Mouse (Mus musculus) hindbrain, embryonic 13.5 days (tissue): ENCODE results near the gene Zfp963. TPM values are rescaled to one million over a fixed set of nuclear protein-coding genes. Genes with fewer than 3 reads are reported as not detected.
A peak's percentile ranks its signal among the peaks of the same experiment; 100 is the strongest.
"Not testable (repeated sequence)": the region's sequence is repeated elsewhere in the genome, so short reads cannot be mapped to it uniquely, and the experiment has no call there.

Experiments used
- ATAC-seq: fragments of 200-750 bp; cut with Nextera tagmentation; 2 replicates; pipeline ENCODE4 v1.8.0; 2017; ENCODE audit warnings: moderate TSS enrichment; ENCODE audit not compliant: low FRiP score
- H3K27ac ChIP-seq: fragments of 300-500 bp; sonication (generic); 2 replicates; pipeline ENCODE4 v1.5.1; 2015; ENCODE audit warnings: inconsistent platforms, mild to moderate bottlenecking, moderate library complexity
- H3K27me3 ChIP-seq: fragments of 300-500 bp; sonication (generic); 2 replicates; pipeline ENCODE4 v1.6.1; 2015; ENCODE audit warnings: mild to moderate bottlenecking, inconsistent platforms
- H3K36me3 ChIP-seq: fragments of 300-500 bp; sonication (generic); 2 replicates; pipeline ENCODE4 v1.6.1; 2015; ENCODE audit warnings: mild to moderate bottlenecking, inconsistent platforms
- H3K4me1 ChIP-seq: fragments of 300-500 bp; sonication (generic); replicated peaks from 2 replicates; pipeline ENCODE4 v1.6.1; 2015; ENCODE audit warnings: inconsistent platforms
- H3K4me2 ChIP-seq: fragments of 300-500 bp; sonication (generic); 2 replicates; pipeline ENCODE4 v1.6.1; 2015; ENCODE audit warnings: inconsistent platforms, mild to moderate bottlenecking, moderate library complexity
- H3K4me3 ChIP-seq: fragments of 300-500 bp; sonication (generic); 2 replicates; pipeline ENCODE4 v1.5.1; 2015; ENCODE audit warnings: mild to moderate bottlenecking, inconsistent platforms
- H3K9ac ChIP-seq: fragments of 300-500 bp; sonication (generic); 2 replicates; pipeline ENCODE4 v1.6.1; 2015; ENCODE audit warnings: mild to moderate bottlenecking, inconsistent platforms
- H3K9me3 ChIP-seq: fragments of 300-500 bp; sonication (generic); 2 replicates; pipeline ENCODE4 v1.6.1; 2016; ENCODE audit warnings: inconsistent platforms
- WGBS: fragments of 180-500 bp; shearing (Covaris S2); methylation state at CpG from one replicate; pipeline ENCODE4 v1.1.7; 2015; 5-methylcytosine and 5-hydroxymethylcytosine counted together
- polyA plus RNA-seq: library from polyadenylated mRNA; unstranded; fragments of >200 nt; fragmentation: Nextera tagmentation; extraction: Ambion mirVana; gene quantifications from 2 replicates; pipeline ENCODE4 v1.2.1, GENCODE M21; 2015

The Zfp963 gene
- polyA plus RNA-seq, 1 experiment from 2014 or later, result 8.6 TPM

DNA sequence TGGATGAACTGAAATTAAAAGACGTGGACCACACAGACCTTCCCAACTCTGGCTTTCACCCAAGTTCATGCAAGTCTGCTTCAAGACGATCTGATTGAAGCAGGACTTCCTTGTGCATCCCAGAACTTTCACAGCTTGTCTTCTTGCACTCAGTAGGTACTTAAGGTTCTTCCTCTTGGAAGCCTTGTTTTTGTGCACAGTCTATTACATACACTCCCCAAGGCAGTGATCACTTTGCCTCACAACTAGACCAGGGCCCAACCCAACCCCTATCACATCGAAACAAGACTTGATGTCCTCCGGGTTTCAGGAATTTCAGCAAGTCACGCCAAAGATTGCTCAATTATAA, 32.6 kb downstream of the Zfp963 start:
- Histone ChIP-seq H3K9ac (0 out of 2 replicates have a peak overlapping the region, but pooled peaks have one; percentile 46), H3K9me3 (no peaks in the 10 kb centered on the region), H3K4me1 (peaks cover 30% of the 10 kb centered on the region), H3K4me2 (peak overlapping the region; percentile 55), H3K27me3 (no peaks in the 10 kb centered on the region), H3K4me3 (peak overlapping the region; percentile 87), H3K27ac (peak overlapping the region; percentile 76), H3K36me3 (peaks cover 5% of the 10 kb centered on the region)
- 46% methylated on average over 5 of the region's 5 CpGs for WGBS
- ATAC-seq, result peak; percentile 30

GRCm38 (mm10) chr8:69716403-69717231, 33.2 kb downstream of the Zfp963 start:
- under 1% methylated on average over 52 of the region's 52 CpGs for WGBS
- H3K4me2 ChIP-seq, result peak overlapping the region; percentile 55
- peak overlapping the region; percentile 97 for H3K9ac ChIP-seq
- peaks cover 5% of the 10 kb centered on the region for H3K36me3 ChIP-seq
- ATAC-seq, result peak; percentile 99
- H3K4me3 ChIP-seq, result peak overlapping the region; percentile 87
- H3K9me3 ChIP-seq, result no peaks in the 10 kb centered on the region
- no peaks in the 10 kb centered on the region for H3K27me3 ChIP-seq
- H3K4me1 ChIP-seq, result peaks cover 30% of the 10 kb centered on the region
- peak overlapping the region; percentile 100 for H3K27ac ChIP-seq

DNA sequence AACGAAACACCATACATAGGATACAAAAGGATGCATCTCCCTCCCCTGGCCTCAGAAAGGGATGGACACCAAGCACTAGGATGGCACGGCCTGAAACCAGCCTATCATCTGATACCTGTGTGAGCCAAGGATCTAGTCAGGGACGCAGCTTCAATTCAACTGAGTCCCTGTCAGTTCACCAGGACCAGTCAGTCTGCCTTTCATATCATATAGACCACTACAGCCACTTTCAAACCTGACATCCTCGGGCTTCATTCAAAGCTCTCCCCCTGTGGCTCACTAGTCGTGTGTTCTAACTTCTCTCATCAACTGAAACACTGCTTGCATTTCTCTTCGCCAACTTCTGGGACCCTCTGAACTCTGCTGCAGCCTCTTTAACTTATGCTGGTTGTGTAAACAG, 34.4 kb downstream of the Zfp963 start:
- Histone ChIP-seq H3K9me3 (no peaks in the 10 kb centered on the region), H3K36me3 (peaks cover 8% of the 10 kb centered on the region), H3K4me3 (peak overlapping the region; percentile 87), H3K4me1 (peaks cover 30% of the 10 kb centered on the region), H3K4me2 (peak overlapping the region; percentile 55), H3K27ac (no peak overlapping the region), H3K9ac (peak overlapping the region; percentile 58), H3K27me3 (no peaks in the 10 kb centered on the region)
- ATAC-seq, result no peak
- 86% methylated on average over 6 of the region's 6 CpGs for WGBS

GRCm38 (mm10) chr8:69713516-69713915, 36.3 kb downstream of the Zfp963 start:
- peak overlapping the region; percentile 5; the same call in 1 of the 2 replicates for H3K9ac ChIP-seq
- no peaks in the 10 kb centered on the region for H3K9me3 ChIP-seq
- H3K36me3 ChIP-seq, result peaks cover 25% of the 10 kb centered on the region
- H3K27me3 ChIP-seq, result no peaks in the 10 kb centered on the region
- H3K4me2 ChIP-seq, result no peak overlapping the region
- no peak overlapping the region for H3K27ac ChIP-seq
- ATAC-seq, result no peak
- WGBS, result 94% methylated on average over 8 of the region's 8 CpGs
- H3K4me1 ChIP-seq, result peaks cover 30% of the 10 kb centered on the region
- H3K4me3 ChIP-seq, result no peak overlapping the region

- H3K9me3 ChIP-seq, ATAC-seq, H3K4me3 ChIP-seq, H3K9ac ChIP-seq, H3K27me3 ChIP-seq, H3K4me2 ChIP-seq, H3K27ac ChIP-seq: not testable (repeated sequence)
- Histone ChIP-seq H3K36me3 (peaks cover 54% of the 10 kb centered on the region), H3K4me1 (peaks cover 25% of the 10 kb centered on the region)
- WGBS, result 93% methylated on average over 10 of the region's 10 CpGs
Measured at GRCm38 (mm10) chr8:69710624-69711023, 39.1 kb downstream of the Zfp963 start, which contains the start of gene Zfp869. Gene Zfp869, minus strand, starts transcription at chr8:69710724.

DNA sequence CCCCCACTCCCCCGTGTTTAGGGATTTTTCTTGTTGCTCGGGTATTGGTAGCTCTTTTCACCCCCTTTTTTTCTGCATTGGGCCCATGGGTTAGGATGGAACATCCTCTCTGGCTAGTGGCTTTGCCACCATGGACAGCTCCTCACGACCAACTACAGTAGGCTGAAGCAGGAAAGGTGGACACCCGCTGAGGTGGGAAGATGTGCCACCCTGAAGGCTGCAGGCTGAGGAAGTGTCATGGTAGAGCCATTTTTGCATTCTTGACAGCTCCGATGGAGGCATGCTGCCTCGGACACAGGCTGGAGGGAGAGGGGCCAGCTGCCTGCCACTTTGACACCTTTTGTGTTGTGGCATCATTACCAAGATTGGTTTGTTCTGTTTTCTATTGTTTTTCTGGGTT, 48.0 kb downstream of the Zfp963 start:
- H3K4me2 ChIP-seq, result no peak overlapping the region
- no peak overlapping the region for H3K9ac ChIP-seq
- no peaks in the 10 kb centered on the region for H3K27me3 ChIP-seq
- no peaks in the 10 kb centered on the region for H3K9me3 ChIP-seq
- no peak overlapping the region for H3K4me3 ChIP-seq
- H3K27ac ChIP-seq, result no peak overlapping the region
- no peaks in the 10 kb centered on the region for H3K4me1 ChIP-seq
- 70% methylated on average over 6 of the region's 6 CpGs for WGBS
- peaks cover 46% of the 10 kb centered on the region for H3K36me3 ChIP-seq
- ATAC-seq, result no peak

Other genes with a start within 250 kb of the Zfp963 start
- gene Gm7697, start 227.0 kb downstream of the Zfp963 start, polyA plus RNA-seq, result not detected in 2 replicates
- gene Zfp868, start 124.4 kb downstream of the Zfp963 start, polyA plus RNA-seq, result 42.0 and 47.7 TPM in 2 replicates
- 2.4 and 3.0 TPM in 2 replicates for gene Zfp964, start 95.5 kb downstream of the Zfp963 start, polyA plus RNA-seq
- gene Zfp869, start 39.2 kb downstream of the Zfp963 start, polyA plus RNA-seq, result 26.1 and 27.0 TPM in 2 replicates
- 0.34 TPM in 1 of 2 replicates, not detected in the other for gene Gm20422, start 24.9 kb upstream of the Zfp963 start, polyA plus RNA-seq
- gene Atp13a1, start 41.2 kb upstream of the Zfp963 start, polyA plus RNA-seq, result 47.8 and 47.9 TPM in 2 replicates
- 42.9 and 44.0 TPM in 2 replicates for gene Zfp866, start 41.2 kb upstream of the Zfp963 start, polyA plus RNA-seq
- 31.5 and 34.1 TPM in 2 replicates for gene Gmip, start 58.7 kb upstream of the Zfp963 start, polyA plus RNA-seq
- 0.78 and 0.83 TPM in 2 replicates for gene Lpar2, start 72.5 kb upstream of the Zfp963 start, polyA plus RNA-seq
- 62.9 and 69.2 TPM in 2 replicates for gene Pbx4, start 82.5 kb upstream of the Zfp963 start, polyA plus RNA-seq
- 3.5 and 3.6 TPM in 2 replicates for gene Cilp2, start 137.7 kb upstream of the Zfp963 start, polyA plus RNA-seq
- 3.4 and 4.5 TPM in 2 replicates for gene Tssk6, start 152.2 kb upstream of the Zfp963 start, polyA plus RNA-seq
- gene Ndufa13, start 152.6 kb upstream of the Zfp963 start, polyA plus RNA-seq, result 187 and 198 TPM in 2 replicates
- 12.3 and 12.8 TPM in 2 replicates for gene Yjefn3, start 152.7 kb upstream of the Zfp963 start, polyA plus RNA-seq
- gene Gatad2a, start 246.4 kb upstream of the Zfp963 start, polyA plus RNA-seq, result 25.0 and 26.6 TPM in 2 replicates